Mouse (Mus musculus) naive thymus-derived CD4-positive, alpha-beta T cell, adult 2 months (primary cell): ENCODE measurements around the gene Nrg4.
A peak's percentile ranks its signal among the peaks of the same experiment; 100 is the strongest.

Experiments used
- DNase-seq: peaks from one replicate; pipeline ENCODE4 v3.0.0-alpha.2; 2011; ENCODE audit warnings: low read depth

The Nrg4 gene

DNA sequence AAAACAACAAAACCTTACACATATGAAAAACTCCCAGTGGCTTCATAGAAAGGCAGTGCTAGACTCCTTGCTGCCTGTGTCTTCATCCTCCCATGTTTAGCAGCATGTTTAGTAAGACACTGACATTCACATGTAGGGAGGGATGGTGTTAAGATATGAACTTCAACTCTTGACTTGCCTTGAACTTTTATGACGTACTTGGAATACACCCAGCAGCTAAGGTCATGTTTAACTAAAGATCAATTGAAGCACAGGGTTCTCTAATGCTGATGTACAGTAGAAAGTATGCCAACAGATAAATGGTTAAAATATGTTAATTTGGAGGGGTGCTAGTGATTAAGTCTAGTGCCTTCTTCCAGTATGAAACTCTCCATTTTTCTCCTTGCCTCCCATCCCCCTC is 4.0 kb downstream of the Nrg4 start:
- no peak for DNase-seq

DNA sequence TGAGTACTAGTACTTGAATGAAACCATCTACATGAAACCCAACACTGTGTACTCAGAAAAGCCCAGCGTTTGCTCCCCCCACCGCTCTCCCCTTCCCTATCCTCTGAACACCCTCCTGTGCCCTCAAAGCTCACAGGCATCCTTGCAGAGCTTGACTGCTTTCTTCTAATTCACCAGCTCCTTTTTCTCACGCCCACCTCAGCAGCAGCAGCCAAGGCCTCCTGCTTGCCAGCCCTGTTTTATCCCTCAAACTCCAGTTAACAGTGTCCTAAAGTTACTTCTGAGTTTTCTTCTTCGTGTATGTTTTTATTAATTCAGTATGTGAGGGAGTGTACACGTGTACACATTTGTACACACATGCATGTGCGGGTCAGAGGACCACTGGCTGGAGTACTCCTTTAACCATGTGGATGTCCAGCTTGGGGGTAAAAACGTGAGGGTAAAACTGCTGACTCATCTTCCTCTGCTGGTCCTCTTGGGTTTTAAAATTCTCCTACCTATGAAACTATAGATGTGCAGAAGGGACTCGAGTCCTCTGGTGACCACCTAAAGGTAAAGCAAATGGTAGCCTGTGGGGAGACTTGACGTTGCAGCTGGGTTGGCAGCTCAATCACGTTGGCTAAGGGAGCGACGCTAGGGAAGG is 12.9 kb downstream of the Nrg4 start:
- DNase-seq: no peak

DNA sequence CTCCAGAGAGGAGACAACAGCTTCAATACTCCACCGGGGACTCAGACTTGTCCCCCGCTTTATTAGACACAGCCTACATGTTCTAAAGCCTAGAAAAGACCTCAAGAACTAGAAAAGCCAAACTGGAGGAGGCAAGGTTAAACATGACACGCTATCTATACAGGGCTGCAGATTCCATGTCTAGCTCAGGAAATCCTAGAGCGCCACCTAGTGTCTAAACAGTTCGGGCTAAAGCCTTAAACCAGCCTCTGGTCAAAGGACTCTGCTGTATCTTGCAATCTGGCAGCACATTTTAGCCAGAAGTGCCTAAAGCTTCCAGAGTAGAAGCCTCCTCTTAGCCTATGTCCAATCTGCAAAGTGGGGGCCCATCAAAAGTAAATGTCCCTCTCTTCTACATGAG is 15.1 kb downstream of the Nrg4 start:
- peak; percentile 77 for DNase-seq

DNA sequence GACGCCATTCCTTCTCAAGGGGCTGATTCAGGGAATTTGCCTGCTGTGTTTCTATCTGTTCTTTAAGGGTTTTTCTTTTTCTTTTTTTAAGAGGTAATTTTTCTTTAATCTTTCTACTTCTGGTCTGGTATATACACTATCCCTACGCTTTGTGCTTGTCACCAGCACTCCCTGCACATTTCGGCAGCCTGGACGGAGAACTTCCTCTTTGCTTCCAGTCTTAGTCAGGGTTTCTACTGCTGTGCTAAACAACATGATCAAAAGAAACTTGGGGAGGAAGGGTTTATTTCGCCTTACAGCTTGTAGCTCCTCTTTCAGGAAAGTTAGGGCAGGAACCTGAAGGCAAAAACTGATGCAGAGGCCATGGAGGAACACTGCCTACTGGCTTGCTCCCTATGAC is 18.2 kb downstream of the Nrg4 start:
- no peak for DNase-seq

DNA sequence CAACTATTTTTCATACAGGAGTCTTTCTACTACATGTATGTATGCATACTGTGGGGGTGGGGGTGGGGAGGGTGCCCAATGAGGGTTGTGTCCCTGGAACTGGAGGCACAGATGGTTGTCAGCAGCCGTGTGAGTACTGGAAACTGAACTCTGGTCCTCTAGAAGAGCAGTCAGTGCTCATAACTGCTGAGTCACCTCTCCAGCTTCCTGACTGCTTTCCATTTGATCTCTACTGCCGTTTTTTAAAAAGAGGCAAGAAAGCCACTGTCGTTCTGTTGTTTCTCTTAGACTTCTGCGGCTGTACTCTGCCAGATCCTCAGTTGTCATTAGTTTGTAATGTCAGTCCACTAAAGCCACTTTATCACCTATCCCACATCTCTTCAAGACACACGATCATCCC is 19.1 kb downstream of the Nrg4 start:
- no peak for DNase-seq

DNA sequence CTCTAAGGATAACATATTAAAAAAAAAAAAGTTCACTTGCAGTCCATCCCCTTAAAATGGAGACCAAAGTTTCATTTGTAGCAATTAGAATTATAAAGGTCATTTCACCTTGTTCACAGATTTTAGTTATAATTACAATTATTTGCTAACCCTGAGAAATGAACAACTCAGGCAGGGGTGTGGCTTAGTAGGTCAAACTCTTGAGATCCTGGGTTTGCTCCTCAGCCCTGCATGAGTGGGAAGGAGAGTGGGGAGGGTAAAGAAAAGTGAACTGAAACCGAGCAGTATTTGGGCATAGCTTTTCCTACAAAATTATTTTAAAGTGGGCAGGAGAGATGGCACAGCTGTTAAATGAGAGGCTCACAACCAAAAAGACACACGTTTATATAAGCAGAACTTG is 19.6 kb downstream of the Nrg4 start:
- DNase-seq: no peak

DNA sequence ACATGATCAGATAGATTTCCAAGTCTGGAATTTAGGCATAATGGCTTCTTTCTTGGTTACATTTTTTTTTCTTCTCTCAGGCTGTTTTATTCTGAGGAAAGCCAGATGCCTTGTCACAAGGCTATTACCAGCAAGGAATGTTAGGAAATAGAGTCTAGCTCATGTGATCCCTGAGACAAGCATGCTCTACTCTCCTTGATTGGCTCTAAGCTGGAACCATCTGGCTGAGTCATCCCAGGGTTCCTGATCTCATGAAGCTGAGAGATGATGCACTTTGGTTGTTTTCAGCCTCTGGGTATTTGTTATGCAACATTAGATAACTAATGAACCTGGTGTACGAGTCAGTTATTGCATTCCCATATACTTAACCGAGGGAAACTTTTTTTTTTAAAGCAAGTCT is 30.4 kb downstream of the Nrg4 start:
- DNase-seq: no peak

DNA sequence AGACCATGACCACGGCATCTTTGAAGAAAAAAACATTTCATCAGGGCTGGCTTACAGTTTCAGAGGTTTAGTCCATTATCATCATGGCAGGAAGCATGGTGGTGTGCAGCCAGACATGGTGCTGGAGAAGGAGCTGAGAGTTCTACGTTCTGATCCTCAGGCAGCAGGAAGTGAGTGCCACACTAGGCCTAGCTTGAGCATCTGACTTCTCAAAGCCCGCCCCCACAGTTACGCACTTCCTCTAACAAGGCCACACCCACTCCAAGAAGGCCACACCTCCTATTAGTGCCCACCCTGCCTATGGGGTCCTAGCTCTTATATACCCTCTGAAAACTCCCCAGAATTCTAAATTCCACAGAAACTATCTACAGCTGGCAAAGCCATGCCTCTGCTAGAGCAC is 34.7 kb downstream of the Nrg4 start:
- DNase-seq: no peak

DNA sequence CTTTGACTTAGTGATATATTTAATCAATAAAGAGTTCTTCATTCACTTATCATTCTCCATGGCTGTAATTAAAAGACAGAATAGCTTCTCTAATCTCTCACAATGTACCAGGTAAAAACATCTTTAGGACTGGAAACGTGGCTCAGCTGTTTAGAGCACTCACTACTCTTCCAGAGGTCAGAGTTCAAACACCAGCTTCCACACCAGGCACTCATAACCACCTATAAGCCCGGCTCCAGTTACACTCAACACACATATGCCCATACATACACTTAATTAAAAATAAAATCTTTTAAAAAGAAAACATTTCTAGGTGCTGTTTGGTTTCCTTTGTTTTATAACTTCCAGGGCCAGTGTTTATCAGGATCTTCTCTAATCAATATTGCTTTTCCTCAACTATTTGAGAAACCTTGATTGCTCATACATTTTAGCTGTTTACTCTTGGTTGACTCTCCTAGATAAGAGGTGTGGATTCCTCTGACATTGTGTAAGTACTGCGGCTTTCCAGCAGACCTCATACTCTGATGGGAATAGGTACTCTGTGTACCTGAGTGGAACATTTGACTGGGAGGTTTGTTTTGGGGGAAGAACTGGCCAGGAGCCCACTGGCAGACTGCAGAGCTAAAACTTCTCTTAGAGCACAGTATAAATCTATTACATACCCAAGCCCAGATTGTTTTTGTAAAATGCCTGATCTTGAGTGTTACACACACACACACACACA is 37.0 kb downstream of the Nrg4 start:
- DNase-seq: no peak

DNA sequence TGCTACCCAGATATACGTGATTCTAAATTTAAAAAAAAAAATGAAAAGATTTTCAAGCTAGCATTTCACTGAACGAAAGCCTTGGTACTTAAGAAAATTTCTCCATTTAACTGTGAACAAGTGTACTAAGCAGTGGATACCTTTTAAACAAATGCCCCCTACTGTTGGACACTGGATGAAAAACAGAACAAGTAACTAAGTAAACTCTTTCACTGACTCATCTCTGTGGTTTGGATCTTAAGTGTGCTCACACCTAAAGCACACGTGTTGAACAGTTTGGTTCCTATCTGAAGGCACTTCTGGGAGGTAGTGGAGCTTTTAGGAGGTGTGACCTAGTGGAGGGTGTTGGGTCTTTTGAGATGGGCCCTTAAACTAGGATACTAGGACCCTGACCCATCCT is 41.4 kb downstream of the Nrg4 start:
- DNase-seq: no peak

DNA sequence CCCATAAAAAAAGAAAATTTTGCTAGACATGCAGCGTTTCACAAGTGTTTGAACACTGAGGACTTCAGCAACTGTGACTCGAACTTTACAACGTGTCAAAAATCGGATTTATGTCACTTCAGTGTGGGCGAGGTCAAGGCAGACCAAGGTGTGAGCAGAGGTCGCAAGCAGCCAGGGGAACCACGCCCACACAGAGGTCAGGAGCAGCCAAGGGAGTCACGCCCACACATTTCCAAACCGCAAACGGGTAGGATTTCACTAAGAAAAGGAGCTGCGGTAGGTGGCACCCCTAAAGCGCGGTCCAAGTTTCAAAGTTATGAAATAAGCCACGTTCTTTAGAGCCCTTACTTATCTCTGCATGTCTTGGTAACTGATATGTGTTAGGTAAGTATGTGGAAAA is 43.1 kb downstream of the Nrg4 start:
- DNase-seq: peak; percentile 3

DNA sequence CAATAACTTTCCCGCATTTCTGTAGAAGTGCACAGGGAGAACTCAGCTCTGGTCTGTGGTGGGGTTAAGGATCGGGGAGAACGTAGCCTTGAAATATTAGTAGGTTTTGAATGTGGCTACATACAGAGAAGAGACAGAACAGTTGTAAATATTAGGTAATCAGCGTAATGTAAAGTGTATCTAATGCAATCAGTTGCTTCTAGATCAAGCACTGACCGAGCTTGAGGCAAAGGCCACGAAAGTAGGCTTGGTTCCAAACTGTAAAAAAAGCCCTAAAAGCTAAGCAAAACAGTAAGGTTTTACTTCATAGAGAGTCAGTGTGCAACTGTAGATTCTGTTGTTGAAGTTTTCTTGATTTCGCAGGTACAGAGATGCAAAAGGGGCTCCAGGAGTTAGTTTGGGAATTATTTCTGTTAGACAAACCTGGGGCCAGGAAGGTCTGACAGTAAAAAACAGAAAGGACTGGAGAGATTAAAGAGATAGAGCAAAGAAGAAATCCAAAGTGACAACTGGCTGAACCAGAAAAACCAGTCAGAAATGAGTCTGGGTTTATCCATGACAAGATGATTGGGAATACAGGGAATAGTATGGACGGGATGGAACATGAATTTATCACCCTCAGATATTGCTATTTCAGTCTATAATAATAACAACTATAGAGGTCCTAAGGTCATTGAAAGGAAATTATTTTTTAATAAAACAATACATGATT is 47.4 kb downstream of the Nrg4 start:
- no peak for DNase-seq

DNA sequence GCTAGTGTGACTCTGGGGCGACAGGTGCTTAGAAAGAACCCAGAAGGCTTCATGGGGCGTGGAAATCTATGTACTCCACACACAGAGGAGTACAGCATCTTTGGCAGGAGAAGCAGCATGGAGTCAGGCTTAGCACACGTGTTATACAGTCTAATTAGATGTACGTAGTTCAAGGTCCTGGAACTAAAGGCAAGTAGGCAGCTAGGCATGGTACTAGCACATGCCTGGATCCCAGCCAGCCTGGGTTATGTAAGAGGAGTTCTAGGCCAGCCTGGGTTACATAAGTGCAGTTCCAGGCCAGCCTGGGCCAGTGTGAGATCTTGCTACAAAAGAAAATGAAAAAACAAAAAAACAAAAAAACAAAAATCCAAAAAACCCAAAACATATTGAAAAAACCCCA is 49.1 kb downstream of the Nrg4 start:
- no peak for DNase-seq

DNA sequence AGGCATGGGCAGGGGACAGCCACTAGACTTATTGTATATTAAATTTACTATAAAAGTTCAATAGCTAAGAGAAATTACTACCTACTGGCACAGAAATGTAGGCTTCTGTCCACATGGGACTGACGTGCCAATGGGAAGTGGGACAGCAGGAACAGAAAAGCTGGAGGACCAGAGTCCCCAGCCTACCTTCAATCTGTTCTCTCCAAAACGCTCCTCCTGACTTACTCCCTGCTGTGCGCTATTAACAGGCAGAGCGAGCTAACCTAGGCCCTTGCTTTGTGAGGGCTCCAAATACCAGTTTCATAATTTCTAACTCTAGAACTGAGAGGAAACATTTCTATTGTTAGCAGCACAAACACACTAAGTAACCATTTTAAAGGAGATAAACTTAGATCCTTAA is 52.7 kb downstream of the Nrg4 start:
- no peak for DNase-seq

DNA sequence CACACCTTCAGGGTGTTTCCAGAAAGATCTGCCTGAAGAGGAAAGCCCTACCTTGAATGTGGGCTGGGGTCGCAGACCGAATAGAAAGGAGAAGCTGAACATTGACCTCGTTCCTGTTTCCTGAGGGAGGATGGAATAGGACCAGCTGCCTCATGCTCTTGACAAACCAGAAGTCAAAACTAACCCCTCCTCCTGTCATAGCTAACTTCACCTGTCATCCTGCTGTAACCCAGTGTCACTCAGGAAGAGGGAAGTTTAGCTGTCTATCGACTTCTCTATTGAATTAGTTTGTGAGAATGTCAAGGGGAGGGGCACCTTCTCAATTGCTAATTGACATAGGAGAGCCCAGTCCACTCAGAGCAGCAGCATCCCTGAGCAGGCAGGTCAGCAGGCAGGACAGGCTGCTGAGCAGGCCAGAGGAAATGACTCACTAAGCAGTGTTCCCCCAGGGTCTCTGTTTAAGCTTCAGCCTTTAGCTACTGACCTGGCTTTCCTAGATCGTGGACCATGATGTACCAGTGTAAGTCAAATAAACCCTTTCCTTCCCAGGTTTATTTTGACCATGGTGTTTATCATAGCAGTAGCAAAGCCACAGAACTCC is 54.6 kb downstream of the Nrg4 start:
- no peak for DNase-seq

DNA sequence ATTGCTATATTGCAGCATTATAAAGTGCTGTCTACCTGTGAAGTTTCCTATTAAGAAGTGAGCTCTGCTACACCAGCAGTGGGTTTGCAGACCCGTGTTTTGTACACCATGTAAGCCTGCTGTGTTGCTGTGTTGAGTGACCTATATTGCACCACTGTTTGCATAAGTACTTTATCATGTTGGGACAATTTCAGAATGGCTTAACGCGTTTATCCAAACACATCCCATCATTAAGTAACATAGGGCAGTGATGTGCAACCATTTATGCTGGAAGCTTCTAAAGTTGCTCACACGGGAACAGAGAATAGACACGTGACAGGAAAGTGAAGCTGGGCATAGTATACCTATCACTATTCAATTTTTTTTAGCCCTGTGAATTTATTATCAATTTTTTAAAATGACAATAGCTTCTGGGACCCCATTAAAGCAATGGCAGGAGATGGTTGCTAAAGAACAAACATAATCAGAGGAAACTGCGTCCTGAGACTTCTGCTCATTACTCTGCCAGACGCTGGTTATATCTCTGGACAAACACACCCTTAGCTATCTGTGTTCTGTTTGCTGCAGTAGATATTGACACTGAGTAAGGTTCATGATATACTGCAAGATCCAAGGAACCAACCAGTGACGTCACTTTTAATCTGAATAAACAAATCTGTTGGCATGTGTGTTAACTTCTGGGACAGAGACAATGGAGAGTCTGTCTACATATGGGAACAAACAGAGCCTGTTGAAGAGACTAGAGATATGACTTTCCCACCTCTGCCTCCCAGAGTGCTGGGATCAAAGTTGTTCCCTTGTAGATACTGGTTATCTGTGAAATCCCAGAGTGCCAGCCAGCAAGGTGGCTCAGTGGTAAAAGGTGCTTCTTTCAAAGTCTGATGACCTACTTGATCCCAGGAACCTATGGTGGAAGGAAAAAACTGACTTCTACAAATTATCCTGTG is 62.0 kb downstream of the Nrg4 start:
- DNase-seq: no peak

DNA sequence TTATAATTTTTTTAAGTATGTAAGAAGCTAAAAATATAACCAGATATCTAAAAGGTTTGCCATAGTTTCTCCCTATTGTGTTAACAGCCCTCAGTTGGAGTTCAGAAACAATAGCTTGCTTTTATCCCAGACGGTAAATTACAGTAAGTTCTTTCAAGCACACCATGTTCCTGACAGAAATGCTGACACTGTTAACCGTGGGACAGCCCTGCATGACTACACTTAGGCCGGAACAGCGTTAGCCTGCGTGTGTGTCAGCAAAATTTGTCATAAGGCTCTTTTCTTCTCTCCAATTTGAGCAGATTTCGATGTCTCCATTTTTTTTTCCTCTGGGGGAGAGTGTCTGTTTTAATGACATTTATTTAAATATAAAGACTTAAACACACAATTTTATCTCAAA is 66.9 kb downstream of the Nrg4 start:
- DNase-seq: no peak

DNA sequence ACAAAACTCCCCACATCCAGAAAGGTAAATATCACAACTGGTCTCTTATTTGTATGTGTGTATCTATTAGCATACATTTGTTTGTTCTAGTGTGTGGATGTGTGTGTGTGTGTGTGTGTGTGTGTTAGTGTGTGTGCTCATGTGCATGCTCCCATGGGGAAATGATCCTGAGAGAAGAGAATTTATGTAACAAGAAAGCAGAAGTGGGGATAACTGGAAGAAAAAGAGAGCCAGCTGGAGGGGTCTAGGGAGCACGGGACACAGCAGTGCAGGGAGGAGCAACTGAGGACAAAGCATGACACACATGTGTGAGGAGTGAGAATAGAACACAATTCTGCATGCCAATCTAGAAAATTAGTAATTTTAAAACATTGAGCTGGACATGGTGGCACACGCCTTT is 69.5 kb downstream of the Nrg4 start:
- no peak for DNase-seq

DNA sequence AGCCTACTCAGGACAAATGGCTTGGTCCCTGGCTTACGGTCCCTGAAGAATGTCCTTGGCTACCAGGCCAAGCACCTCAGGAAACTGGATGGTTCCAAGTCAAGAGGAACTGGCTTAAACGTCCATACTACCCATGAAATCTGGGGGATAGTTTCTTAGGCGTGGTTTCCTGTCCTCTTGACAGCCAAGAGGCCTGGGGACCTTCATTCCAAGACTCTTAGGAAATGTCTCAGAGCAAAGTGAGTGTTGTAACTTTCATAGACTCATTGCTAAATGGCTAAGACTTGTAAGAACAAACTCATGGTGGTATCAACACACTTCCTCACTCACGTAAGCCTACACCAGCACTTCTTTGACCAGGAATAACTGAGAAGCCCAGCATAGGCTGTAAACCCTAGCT is 71.0 kb downstream of the Nrg4 start:
- DNase-seq: no peak

DNA sequence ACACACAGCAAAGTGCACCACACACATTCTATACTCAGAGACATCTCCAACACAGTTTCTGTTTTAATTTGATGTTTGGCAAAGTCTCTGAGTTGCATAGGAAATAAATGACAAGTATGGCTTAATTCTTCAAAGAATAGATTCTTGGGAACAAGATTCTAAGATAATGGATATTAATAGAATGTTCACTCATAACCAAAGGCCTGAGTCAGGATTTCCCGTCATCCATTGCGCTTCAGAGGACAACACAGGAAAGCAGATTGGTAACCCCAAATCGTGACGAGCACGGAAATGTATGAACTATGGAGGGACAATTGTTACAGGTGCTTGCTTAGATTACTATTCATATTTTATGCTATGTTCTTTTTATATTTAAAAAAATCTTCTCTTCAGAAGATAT is 71.6 kb downstream of the Nrg4 start:
- DNase-seq: no peak

DNA sequence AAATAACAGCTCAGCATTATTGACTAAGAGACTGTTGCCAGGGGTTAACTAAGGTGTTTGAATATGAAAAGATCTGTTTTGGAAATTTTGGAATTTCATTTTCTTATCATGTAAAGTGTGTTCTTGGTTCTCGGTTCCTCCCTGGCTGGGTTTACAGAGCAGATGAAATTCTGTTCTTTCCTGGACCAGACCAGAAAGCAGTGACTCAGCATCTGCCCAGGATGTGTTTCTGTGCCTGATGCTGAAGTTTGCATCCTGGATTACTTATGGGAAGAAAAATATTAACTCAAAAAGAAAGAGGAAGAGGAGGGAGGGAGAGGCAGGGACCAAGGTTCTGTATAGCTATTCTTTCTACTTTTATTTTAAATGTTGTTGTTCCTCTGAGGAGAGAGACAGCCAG is 72.8 kb downstream of the Nrg4 start:
- DNase-seq: no peak

DNA sequence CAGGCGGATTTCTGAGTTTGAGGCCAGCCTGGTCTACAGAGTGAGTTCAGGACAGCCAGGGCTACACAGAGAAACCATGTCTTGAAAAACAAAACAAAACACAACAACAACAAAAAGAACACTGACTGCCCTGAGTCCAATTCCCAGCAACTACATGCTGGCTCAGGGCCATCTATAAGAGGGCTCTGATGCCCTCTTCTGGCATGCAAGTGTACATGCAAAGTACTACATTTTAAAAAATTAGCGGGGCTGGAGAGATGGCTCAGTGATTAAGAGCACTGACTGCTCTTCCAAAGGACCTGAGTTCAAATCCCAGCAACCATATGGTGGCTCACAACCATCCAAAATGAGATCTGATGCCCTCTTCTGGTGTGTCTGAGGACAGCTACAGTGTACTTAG is 74.5 kb downstream of the Nrg4 start:
- DNase-seq: peak; percentile 33
